Mouse (Mus musculus) bone marrow macrophage, adult 2 months (primary cell): ENCODE measurements around the gene Npas2. TPM values are rescaled to one million over a fixed set of nuclear protein-coding genes. Genes with fewer than 3 reads are reported as not detected.

Experiments
- H3K27ac ChIP-seq: 2 replicates; pipeline ENCODE4 v1.5.1; 2012; ENCODE audit warnings: low read depth, low read length; ENCODE audit not compliant: insufficient read depth
- H3K4me1 ChIP-seq: 2 replicates; pipeline ENCODE4 v1.6.1; 2012; ENCODE audit warnings: low read length; ENCODE audit not compliant: control insufficient read depth, insufficient read depth
- H3K4me3 ChIP-seq: 2 replicates; pipeline ENCODE4 v1.5.1; 2012; ENCODE audit warnings: mild to moderate bottlenecking, low read length, moderate library complexity; ENCODE audit not compliant: insufficient read depth
- CTCF ChIP-seq: IDR thresholded peaks from 2 replicates; pipeline ENCODE4 v1.5.1; 2012; ENCODE audit warnings: low read depth, mild to moderate bottlenecking, low read length, moderate library complexity
- POLR2A ChIP-seq: IDR thresholded peaks from 2 replicates; pipeline ENCODE4 v1.6.1; 2012; ENCODE audit warnings: mild to moderate bottlenecking, low read depth, low read length, borderline replicate concordance
- polyA plus RNA-seq: library from polyadenylated mRNA; stranded (reverse); fragments of >200 nt; gene quantifications from 2 replicates; pipeline ENCODE4 v1.2.4, GENCODE M21; 2012; ENCODE audit not compliant: missing spikeins, insufficient read depth, insufficient read length

The Npas2 gene
- polyA plus RNA-seq, 1 experiment, result 0.60 TPM

DNA sequence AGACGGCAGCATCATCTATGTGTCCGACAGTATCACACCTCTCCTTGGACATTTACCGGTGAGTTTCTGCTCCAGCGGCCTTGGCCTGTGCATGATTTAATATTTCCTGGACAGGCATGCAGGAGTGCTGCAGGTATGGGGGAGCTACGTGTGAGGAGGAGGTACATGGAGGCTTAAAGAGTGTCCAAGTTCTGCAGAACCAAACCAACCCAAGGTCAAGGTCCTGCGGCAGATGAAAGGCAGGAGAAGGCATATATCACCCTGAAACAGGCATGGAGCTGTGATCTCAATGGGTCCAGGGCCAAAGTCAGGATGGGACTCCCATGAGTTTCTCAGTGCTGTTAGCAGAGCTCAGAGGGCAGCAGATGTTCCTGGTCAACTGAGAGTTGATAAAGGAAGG, 107.1 kb downstream of the Npas2 start:
- H3K4me3 ChIP-seq, result no peak overlapping the region
- no peak overlapping the region for H3K27ac ChIP-seq
- H3K4me1 ChIP-seq, result peaks cover 34% of the 10 kb centered on the region
- TF ChIP-seq POLR2A, result no peak
- no peak for TF ChIP-seq CTCF

DNA sequence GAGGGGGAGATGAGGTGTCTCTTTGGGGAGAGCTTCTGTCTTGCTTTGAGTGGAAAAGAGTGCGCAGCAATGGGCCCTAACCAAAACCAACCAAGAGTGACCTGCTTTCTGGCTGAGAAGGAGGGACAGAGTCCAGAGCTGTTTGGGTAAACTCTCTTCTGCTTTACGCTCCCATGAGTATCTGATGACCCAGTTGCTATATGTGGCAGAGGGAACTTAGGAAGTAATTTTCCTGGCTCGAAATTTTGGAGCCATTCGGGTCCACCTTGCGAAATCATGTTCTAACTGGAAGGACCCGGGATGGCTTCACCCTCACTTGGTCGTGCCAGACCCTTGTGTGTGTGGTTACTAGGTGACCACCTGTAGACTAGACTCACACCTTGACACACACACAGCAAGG, 108.7 kb downstream of the Npas2 start:
- Histone ChIP-seq H3K4me3 (no peak overlapping the region), H3K4me1 (peaks cover 43% of the 10 kb centered on the region)
- TF ChIP-seq POLR2A (no peak), CTCF (no peak)

DNA sequence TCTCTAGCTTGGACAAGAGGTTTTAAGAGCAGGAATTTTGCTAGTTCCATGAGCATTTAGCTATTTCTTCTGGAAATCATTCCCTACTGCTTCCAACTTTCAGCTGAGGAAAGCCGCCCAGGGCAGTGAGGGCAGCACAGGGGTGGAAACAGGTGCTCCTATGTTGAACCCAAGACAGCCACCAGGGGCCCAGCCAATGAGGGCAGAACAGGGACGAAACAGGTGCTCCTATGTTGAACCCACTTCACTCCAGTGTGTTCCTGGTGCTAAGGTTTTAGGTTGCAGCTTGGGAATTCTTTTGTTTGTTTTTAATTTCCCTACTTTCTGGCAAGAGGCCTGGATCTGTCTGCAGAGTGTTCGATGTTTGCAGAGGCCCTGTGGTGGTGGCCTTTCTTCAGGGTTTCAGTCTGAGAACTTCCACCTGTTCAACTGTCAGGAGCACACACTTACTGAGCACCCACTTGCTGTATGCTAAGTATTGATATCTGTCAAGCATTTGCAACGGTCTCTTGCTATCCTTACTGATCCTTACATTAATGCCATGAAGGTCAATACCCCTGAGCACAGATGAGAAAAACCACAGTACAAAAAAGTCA, 109.6 kb downstream of the Npas2 start:
- TF ChIP-seq POLR2A (no peak), CTCF (no peak)
- peaks cover 51% of the 10 kb centered on the region for H3K4me1 ChIP-seq
- H3K27ac ChIP-seq, result no peak overlapping the region
- no peak overlapping the region for H3K4me3 ChIP-seq

More for the DNA sequence above, 108.7 kb downstream of the Npas2 start:
- peak overlapping the region; percentile 50 for H3K27ac ChIP-seq

DNA sequence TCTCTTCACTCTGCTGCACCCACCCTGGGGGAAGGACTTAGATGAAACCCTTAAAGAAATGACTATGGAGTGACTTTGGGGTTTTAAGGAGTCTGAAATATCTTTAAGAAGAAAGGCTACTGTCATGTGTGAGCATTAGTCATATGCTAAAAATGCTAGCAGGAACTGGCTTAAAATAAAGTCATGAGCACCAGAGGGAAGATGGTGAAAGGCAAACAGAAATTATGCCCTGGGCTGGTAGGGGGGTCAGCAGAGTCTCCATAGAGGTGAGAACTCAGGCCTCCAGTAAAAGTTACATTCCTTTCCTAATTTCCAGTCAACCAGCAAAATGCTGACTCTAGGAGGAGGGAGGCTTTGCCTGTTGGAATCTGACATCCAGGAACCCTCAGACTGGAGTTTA, 113.8 kb downstream of the Npas2 start:
- peak overlapping the region; percentile 12 for H3K4me3 ChIP-seq
- peak overlapping the region; percentile 97 for H3K27ac ChIP-seq
- peaks cover 57% of the 10 kb centered on the region for H3K4me1 ChIP-seq
- TF ChIP-seq CTCF (no peak), POLR2A (no peak)

DNA sequence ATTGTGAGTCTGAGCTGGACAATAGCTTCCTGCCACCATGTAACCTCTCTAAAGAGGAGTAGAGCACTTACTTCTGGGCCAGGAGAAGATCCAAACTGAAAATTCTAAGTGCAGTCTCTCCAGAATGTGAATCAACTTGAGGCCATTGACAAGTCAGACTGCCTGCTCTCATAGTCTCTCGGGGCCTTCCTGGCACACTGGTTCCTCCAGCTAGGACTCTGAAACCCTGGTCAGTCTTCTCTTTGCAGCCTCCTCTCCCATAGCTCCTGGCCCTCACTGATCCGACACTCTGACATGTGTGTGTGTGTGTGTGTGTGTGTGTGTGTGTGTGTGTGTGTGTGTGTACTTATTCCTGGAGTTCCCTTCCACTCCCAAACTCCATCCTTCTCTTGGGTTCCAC, 114.4 kb downstream of the Npas2 start:
- Histone ChIP-seq H3K27ac (peak overlapping the region; percentile 97), H3K4me3 (no peak overlapping the region), H3K4me1 (peaks cover 61% of the 10 kb centered on the region)
- TF ChIP-seq POLR2A (no peak), CTCF (no peak)

DNA sequence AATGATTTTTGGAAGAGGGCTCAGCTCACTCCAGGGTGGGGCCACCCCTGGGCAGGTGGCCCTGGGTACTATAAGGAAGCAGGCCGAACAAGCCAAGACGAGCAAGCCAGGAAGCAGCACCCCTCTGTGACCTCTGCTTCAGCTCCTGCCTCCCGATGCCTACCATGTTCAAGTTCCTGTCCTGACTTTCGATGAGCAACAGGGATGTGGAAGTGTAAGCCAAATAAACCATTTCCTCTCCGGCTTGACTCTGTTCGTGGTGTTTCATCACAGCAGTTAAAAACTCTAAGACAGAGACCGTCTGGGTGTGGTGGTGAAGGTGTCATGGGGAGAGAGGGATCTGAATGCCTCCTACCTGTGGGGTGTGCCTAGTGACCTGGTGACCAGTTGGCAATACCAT, 116.0 kb downstream of the Npas2 start:
- H3K4me3 ChIP-seq, result no peak overlapping the region
- no peak for TF ChIP-seq POLR2A
- TF ChIP-seq CTCF, result no peak
- peak overlapping the region; percentile 97 for H3K27ac ChIP-seq
- peaks cover 63% of the 10 kb centered on the region for H3K4me1 ChIP-seq

DNA sequence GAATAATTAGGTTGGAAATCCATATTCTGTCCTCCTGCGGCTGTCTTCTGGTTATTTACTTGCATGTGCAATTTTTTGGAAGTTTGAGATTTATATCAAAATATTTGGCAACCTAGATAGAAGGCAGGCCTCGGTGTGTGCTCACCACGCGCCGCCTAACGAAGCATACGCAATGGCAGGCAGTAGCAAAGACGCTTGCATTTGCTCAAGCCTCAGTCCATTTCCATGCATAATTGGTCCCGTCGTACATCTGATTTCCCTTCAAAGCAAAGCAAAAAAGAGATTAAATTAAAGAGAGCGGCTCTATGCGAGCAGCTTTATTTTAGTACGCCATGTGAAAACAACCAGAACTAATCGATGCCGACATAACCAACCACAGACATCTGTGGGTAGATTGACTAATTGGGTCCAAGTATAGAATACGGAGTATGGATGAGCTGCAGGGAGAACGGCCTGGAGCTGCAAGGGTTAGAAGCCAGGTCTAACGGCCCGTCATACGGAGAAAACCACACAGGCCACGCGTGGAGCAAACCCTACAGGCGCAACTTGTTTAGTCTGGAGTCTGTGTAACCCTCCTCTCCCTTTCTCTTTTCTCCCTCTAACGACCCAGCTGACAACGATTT, 118.9 kb downstream of the Npas2 start:
- no peak for TF ChIP-seq CTCF
- TF ChIP-seq POLR2A, result no peak
- H3K4me1 ChIP-seq, result peaks cover 48% of the 10 kb centered on the region
- no peak overlapping the region for H3K4me3 ChIP-seq
- peak overlapping the region; percentile 83; the same call in 1 of the 2 replicates for H3K27ac ChIP-seq

DNA sequence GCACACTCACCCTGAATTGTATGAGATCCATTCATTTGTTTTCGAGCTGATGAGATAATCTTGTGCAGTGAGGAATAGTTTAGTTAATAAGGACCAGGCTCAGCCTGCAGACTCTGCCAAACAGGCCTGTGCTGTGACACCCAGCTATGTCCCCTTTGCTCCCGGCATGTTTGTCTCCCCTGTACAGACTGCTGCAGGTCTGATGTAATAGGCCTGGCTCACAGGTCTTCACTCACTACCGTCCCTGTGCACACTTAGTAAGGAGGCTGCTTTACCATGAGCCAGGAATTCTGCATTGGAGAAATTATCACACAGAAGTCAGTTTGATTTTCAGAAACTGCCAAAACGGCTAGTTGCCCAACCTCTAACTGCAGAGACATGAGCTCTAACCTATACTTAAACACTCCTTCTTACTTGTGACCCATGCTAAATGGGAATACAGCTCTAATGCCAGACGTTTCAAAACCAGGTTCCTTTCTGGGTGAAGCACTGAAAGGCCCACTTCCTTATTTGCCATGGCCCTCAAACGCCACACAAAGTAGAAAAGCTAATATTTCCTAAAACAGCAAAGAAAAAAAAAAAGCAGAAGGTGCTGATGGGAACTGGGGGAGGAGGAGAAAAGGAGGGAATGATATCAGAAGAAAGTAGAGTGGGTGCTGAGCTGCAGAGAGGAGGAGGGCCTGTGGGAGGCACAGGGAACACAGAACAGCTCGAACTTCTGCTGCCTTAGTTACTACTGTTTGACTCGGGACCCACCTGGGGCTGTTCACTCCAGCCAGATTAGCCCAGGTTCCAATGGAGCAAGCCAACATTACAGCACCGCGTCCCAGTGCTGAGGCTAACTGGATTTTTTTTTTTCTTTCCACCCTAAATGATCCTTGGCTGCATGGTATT, 120.1 kb downstream of the Npas2 start:
- TF ChIP-seq CTCF (no peak), POLR2A (no peak)
- Histone ChIP-seq H3K4me1 (peaks cover 49% of the 10 kb centered on the region), H3K4me3 (no peak overlapping the region), H3K27ac (peak overlapping the region; percentile 83)

DNA sequence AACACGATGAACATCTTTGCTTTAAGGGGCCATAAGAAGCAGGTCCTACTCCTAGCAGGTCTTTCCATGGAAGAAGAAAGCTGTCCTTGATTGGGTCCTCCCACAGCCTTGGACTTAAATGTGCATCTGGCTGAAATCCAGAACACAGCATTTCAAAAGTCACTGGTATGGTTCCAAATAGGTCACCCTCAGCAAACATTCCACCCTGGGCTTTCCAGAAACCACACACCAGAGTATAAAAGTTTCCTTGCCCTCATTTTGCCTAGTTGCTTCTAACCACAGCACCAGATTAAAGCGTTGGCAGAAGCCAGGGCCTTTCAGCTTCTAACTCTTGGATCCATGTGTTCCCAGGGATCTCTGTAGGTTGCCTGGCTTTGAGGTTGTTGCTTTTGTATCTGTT, 124.4 kb downstream of the Npas2 start:
- Histone ChIP-seq H3K4me3 (no peak overlapping the region), H3K4me1 (peaks cover 49% of the 10 kb centered on the region), H3K27ac (no peak overlapping the region)
- no peak for TF ChIP-seq CTCF
- TF ChIP-seq POLR2A, result no peak

DNA sequence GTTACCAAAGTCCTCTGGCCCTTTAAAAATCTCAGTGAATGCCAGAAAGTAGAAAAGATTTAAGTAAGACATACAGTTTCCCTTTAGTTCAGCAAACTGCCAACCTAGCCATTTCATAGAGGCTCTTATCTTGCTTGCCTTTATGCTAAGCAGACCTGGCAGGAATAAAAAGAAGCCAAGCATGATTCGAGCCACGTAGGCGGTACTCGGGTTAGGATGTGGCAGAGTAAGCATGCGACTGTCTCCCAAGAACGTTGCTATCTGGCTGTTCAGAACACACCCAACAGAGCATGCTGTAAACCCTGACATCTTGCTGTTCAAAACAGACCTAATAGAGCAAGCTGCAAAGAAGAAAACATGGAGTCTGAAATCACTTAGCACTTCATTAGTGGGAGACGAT, 125.3 kb downstream of the Npas2 start:
- Histone ChIP-seq H3K4me1 (peaks cover 42% of the 10 kb centered on the region), H3K27ac (no peak overlapping the region), H3K4me3 (no peak overlapping the region)
- TF ChIP-seq POLR2A, result no peak
